In genomic region chr7:115628766-115629165, GRCm38 (mm10) we compare ENCODE assay signal across 11 mouse cellular contexts.
"Had no signal": no experiment of that assay in that cellular context is flagged by ENCODE, and none has a peak within 500 bp of the region (broad histone marks: within the 10 kb centered on the region; RNA-seq: fewer than 3 reads in every experiment).

No protein-coding gene starts in this region.

- H3K36me3 ChIP-seq: liver, embryonic 13.5 days had no signal

- H3K9me3 ChIP-seq: liver, embryonic 13.5 days had no signal

- H3K4me3 ChIP-seq: liver, embryonic 13.5 days had no signal

- H3K9ac ChIP-seq: liver, embryonic 13.5 days had no signal

- H3K4me2 ChIP-seq: liver, embryonic 13.5 days; midbrain, embryonic 11.5 days had no signal

- H3K27ac ChIP-seq: liver, embryonic 13.5 days had no signal

- H3K27me3 ChIP-seq: liver, embryonic 13.5 days had no signal

- DNase-seq: kidney, postnatal 14 days; kidney, postnatal 4 days; left cerebral cortex, postnatal 4 days; liver, embryonic 13.5 days; lung, adult 2 months; lung, postnatal 14 days; lung, postnatal 4 days; midbrain, embryonic 14.5 days; thymus, adult 18-20 months; thymus, postnatal 36 days had no signal
